Mouse (Mus musculus) limb, embryonic 13.5 days (tissue): ENCODE data around the gene Ankmy1. TPM values are rescaled to one million over a fixed set of nuclear protein-coding genes. Genes with fewer than 3 reads are reported as not detected.

ENCODE experiments used
- ATAC-seq: fragments of 200-750 bp; cut with Nextera tagmentation; 2 replicates; pipeline ENCODE4 v1.8.0; 2017; ENCODE audit warnings: low read depth, moderate number of reproducible peaks, moderate TSS enrichment; ENCODE audit not compliant: low FRiP score
- H3K27ac ChIP-seq: fragments of 300-500 bp; sonication (generic); 2 replicates; pipeline ENCODE4 v1.5.1; 2015; ENCODE audit warnings: inconsistent platforms, mild to moderate bottlenecking, moderate library complexity
- H3K27me3 ChIP-seq: fragments of 300-500 bp; sonication (generic); 2 replicates; pipeline ENCODE4 v1.6.1; 2015; ENCODE audit warnings: mild to moderate bottlenecking, inconsistent platforms
- H3K36me3 ChIP-seq: fragments of 300-500 bp; sonication (generic); 2 replicates; pipeline ENCODE4 v1.6.1; 2015; ENCODE audit warnings: inconsistent platforms, mild to moderate bottlenecking, moderate library complexity
- H3K4me1 ChIP-seq: fragments of 300-500 bp; sonication (generic); 2 replicates; pipeline ENCODE4 v1.6.1; 2015; ENCODE audit warnings: inconsistent platforms
- H3K4me2 ChIP-seq: fragments of 300-500 bp; sonication (generic); replicated peaks from 2 replicates; pipeline ENCODE4 v1.6.1; 2015; ENCODE audit warnings: inconsistent platforms, mild to moderate bottlenecking, moderate library complexity
- H3K4me3 ChIP-seq: fragments of 300-500 bp; sonication (generic); 2 replicates; pipeline ENCODE4 v1.5.1; 2015; ENCODE audit warnings: moderate library complexity, mild to moderate bottlenecking, inconsistent platforms
- H3K9ac ChIP-seq: fragments of 300-500 bp; sonication (generic); 2 replicates; pipeline ENCODE4 v1.6.1; 2015; ENCODE audit warnings: mild to moderate bottlenecking, inconsistent platforms
- H3K9me3 ChIP-seq: fragments of 300-500 bp; sonication (generic); 2 replicates; pipeline ENCODE4 v1.6.1; 2016; ENCODE audit warnings: inconsistent platforms
- WGBS: fragments of 180-500 bp; shearing (Covaris S2); methylation state at CpG from one replicate; pipeline ENCODE4 v1.1.7; 2015; 5-methylcytosine and 5-hydroxymethylcytosine counted together
- polyA plus RNA-seq: library from polyadenylated mRNA; unstranded; fragments of >200 nt; fragmentation: Nextera tagmentation; extraction: Ambion mirVana; gene quantifications from 2 replicates; pipeline ENCODE4 v1.2.1, GENCODE M21; 2015

Ankmy1 gene
- polyA plus RNA-seq, 1 experiment from 2014 or later, result 0.43 TPM

DNA sequence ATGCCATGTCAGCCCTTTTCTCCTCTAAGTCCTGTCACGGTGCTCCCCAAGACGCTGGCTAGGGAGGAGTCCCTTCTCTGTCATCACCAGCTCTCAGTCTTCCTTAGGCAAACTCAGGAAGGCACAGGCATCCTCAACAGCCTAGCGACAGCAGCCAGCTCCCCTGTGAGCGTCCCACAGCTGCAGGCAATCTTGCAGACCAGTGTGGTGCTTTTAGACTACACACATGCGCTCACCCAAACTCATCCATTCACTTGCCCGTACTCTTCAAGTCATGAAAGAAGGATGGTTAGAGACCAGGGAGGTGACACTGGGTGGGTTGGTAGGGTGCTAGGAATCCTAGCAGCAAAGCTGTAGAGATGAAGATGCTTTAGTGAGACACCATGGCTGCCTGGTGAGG, 41.2 kb downstream of the Ankmy1 start:
- Histone ChIP-seq H3K36me3 (peaks cover 33% of the 10 kb centered on the region), H3K9ac (no peak overlapping the region)
- WGBS, result 76% methylated on average over 6 of the region's 6 CpGs

DNA sequence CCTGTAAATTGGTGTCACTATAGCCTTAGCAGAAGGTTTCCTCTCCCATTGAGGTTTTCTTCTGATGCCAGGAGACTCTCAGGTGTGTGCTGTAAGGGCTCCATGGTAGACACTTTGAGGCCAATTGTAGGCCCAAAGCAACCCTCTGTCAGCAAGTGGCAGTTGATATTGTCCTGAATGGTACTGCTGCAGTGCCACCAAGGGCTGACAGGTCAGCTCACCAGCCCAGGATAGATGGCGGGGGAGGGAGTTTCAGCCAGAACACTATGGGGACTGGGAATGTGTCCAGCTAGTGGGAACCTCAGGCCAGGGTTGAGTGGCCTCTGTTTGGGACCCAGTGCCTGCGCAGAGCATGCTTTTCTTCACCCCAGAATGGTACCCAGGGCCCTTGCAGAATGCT, 50.3 kb downstream of the Ankmy1 start:
- Histone ChIP-seq H3K27ac (no peak overlapping the region), H3K9me3 (no peaks in the 10 kb centered on the region), H3K36me3 (peaks cover 47% of the 10 kb centered on the region), H3K4me2 (no peak overlapping the region), H3K27me3 (no peaks in the 10 kb centered on the region), H3K4me1 (peaks cover 30% of the 10 kb centered on the region), H3K9ac (no peak overlapping the region), H3K4me3 (no peak overlapping the region)
- ATAC-seq, result no peak
- 100% methylated on average over 2 of the region's 2 CpGs for WGBS

More for the DNA sequence above, 41.2 kb downstream of the Ankmy1 start:
- no peaks in the 10 kb centered on the region for H3K27me3 ChIP-seq
- no peak overlapping the region for H3K4me2 ChIP-seq
- no peak for ATAC-seq
- no peak overlapping the region for H3K4me3 ChIP-seq
- 0 out of 2 replicates have a peak, but pooled peaks cover 3% of the 10 kb centered on the region for H3K4me1 ChIP-seq
- no peak overlapping the region for H3K27ac ChIP-seq
- no peaks in the 10 kb centered on the region for H3K9me3 ChIP-seq

DNA sequence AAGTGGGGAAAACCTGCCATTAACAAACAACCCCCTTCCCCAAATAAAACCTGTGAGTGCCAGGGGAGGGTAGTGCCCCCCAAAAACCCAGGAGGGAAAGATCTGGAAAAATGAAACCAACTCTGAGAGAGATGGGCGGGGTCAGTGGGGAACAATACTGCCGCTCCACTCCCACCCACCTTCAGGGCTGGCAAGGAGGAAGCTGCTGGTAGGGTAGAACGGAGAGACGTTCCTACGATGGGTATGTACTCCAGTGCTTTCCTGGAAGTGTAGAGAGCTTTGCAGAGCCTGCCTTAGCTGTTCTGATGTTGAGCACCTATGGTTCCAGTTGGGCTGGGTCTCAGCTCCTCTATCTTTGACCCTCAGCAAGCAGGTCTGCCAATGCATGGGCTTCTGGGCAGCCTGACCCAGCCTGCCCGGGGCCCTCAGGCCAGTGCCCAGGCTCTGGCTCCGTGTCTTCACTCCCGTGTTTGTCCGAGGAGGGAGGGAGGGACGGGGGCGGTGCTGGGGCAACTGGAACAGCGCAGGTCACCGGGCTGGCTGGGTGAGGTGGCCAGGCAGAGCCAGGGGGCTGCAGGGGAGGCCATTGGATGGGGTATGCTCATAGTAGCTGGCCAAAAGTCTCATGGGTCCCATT, 52.6 kb downstream of the Ankmy1 start:
- Histone ChIP-seq H3K9me3 (no peaks in the 10 kb centered on the region), H3K4me2 (peak overlapping the region; percentile 73), H3K4me1 (peaks cover 48% of the 10 kb centered on the region), H3K36me3 (peaks cover 23% of the 10 kb centered on the region), H3K9ac (no peak overlapping the region), H3K4me3 (no peak overlapping the region), H3K27ac (no peak overlapping the region), H3K27me3 (no peaks in the 10 kb centered on the region)
- no peak for ATAC-seq
- 58% methylated on average over 13 of the region's 13 CpGs for WGBS

DNA sequence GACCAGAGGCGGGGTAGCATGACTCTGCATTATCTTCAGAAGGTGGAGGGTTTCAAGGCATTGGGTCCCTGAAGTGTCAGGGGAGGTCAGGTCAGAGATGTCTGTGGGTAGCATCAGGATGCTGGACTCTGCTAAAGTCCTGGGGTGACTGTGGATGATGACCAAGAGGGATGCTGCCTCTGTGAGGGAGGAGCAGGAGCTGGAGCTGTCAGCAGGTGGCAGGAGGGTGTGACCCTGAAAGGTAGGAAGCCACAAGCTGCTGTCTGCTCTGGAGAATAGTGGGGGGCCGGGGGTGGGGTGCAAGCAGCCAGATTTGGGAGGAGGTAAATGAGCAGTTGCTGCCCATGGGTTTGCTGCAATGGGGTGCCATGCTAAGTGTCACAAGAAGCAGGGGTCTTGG, 53.2 kb downstream of the Ankmy1 start:
- 71% methylated on average over 2 of the region's 2 CpGs for WGBS
- H3K4me1 ChIP-seq, result peaks cover 48% of the 10 kb centered on the region
- peaks cover 21% of the 10 kb centered on the region for H3K36me3 ChIP-seq
- no peak for ATAC-seq
- H3K4me2 ChIP-seq, result peak overlapping the region; percentile 73
- H3K27ac ChIP-seq, result no peak overlapping the region
- H3K9ac ChIP-seq, result no peak overlapping the region
- no peaks in the 10 kb centered on the region for H3K9me3 ChIP-seq
- 0 out of 2 replicates have a peak overlapping the region, but pooled peaks have one; percentile 45 for H3K4me3 ChIP-seq
- H3K27me3 ChIP-seq, result no peaks in the 10 kb centered on the region

DNA sequence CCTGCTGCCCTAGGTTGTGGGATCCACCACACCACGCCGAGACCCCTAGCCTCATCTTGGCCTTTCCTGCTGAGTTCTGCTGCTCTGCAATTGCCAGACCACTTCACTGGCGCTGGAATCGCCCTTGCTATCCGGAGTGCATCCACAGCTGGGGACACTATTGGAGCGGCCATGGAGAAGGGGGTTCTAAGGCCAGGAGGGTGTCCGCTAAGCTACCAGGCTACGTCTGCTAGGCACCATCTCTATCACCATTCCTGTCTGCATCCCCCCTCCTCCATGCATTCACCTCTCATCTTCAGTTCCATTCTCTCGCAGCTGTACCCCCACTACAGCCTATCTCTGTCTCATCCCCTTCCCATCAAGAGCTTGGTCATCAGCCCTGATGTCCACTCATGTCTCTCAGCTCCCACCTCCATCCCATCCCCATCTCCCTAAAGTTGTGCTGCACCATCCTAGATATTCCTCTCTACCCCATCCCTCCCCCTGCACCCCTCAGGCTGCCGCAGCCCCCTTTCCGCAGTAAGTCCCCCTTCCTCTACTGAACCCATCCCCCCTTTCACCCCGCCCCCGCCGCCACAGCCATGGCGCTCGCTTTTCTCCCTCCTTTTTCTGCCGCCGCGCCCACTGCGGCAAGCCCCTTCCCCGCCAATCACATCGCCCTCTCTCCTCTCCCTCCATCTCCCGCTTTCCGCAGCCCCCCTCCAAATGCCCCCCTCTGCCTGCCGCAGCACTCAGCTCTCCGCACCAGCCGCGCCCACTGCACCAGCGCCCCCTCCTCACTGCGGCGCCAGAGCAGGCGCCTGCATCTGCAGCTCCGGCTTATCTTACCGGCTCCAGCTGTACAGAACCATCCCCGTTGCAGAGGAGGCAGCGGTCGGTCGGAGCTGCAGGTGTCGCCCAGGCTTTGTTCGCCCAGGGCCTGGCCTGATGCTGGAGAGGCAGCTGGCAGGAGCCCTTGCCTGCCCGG, 54.5 kb downstream of the Ankmy1 start:
- Histone ChIP-seq H3K27ac (peak overlapping the region; percentile 33; the same call in 1 of the 2 replicates), H3K4me1 (peaks cover 56% of the 10 kb centered on the region), H3K9me3 (no peaks in the 10 kb centered on the region), H3K9ac (peak overlapping the region; percentile 68), H3K27me3 (no peaks in the 10 kb centered on the region), H3K36me3 (peaks cover 18% of the 10 kb centered on the region), H3K4me2 (peak overlapping the region; percentile 73), H3K4me3 (peak overlapping the region; percentile 45)
- ATAC-seq, result peak; percentile 80
- WGBS, result 7% methylated on average over 41 of the region's 41 CpGs

DNA sequence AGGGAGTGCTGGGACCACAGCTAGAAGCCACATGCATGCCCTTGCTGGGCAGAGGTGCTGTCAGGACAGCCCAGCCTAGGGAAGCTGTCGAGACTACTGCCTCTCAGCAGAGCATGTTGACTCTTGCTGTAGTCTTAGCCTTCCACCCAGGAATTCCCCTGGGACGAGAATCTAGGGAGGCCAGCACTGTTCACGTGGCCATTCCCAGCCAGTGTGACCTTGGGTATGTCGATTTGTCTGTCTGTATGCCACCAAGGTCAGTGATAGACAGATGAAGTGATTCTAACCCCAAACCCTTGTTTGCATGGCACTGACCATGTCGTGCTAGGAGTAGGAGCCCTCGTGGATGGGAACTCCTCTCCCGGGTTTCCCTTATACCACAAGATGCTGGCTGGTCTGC, 56.8 kb downstream of the Ankmy1 start:
- WGBS, result 81% methylated on average over 7 of the region's 7 CpGs
- Histone ChIP-seq H3K4me1 (peaks cover 61% of the 10 kb centered on the region), H3K4me3 (no peak overlapping the region), H3K9me3 (no peaks in the 10 kb centered on the region), H3K9ac (no peak overlapping the region), H3K27me3 (no peaks in the 10 kb centered on the region), H3K36me3 (peaks cover 15% of the 10 kb centered on the region), H3K4me2 (no peak overlapping the region), H3K27ac (no peak overlapping the region)
- no peak for ATAC-seq

DNA sequence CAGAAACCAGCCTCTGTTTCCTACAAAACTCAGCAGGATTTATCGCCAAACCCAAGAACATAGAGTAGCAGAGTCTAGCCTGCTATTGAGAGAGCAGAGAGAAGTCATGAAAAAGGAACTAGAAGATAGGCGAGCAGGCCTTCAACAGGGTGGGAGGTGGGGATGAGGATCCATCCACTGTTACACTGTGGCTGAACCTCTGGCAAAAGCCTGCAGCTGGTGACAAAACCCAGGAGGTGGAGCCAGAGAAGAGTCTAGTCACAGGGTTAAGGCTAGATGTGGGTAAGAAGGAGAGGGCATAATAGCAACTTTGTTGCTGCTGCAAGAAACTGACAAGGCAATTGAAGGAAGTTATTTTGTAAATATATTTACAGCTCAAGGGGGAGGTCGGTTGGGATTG, 61.3 kb downstream of the Ankmy1 start:
- ATAC-seq, result no peak
- no peak overlapping the region for H3K27ac ChIP-seq
- H3K4me2 ChIP-seq, result no peak overlapping the region
- H3K9me3 ChIP-seq, result no peaks in the 10 kb centered on the region
- peaks cover 17% of the 10 kb centered on the region for H3K36me3 ChIP-seq
- WGBS, result 73% methylated on average over 3 of the region's 3 CpGs
- H3K4me3 ChIP-seq, result no peak overlapping the region
- H3K9ac ChIP-seq, result no peak overlapping the region
- H3K27me3 ChIP-seq, result no peaks in the 10 kb centered on the region
- peaks cover 33% of the 10 kb centered on the region for H3K4me1 ChIP-seq

DNA sequence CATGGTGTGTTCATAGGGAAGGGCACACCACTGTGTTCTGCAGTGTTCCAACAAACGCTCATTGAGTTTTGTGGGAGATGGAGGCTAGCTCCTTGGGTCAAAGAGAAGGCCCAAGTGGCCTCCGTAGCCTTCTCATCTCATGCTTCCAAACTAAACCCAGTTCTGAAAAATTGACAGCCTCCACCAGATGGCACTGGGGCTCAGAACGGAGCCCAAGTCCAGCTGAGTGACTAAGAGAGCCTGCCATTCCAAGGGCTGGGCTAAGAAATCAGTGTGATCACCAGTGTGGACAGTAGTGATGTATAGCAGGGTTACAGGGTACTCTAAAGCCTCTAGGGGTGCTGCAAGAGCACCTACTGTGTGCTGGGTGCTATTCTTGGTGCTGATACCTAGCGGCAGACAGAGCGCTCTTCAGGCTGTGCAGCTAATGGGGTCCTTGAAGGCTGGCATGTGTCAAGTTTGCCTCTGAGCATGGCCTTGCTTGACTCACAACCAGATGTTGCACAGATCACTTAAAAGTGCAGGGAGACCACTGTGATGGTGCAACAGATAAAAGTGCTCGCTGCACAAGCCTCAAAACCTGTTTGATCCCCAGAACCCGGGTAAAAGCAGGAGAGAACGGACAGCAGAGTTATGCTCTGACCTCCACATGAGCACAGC, 62.3 kb downstream of the Ankmy1 start:
- Histone ChIP-seq H3K9ac (no peak overlapping the region), H3K4me3 (no peak overlapping the region), H3K36me3 (peaks cover 26% of the 10 kb centered on the region), H3K27me3 (no peaks in the 10 kb centered on the region), H3K4me2 (no peak overlapping the region), H3K9me3 (no peaks in the 10 kb centered on the region), H3K4me1 (peaks cover 25% of the 10 kb centered on the region), H3K27ac (no peak overlapping the region)
- WGBS, result 84% methylated on average over 8 of the region's 8 CpGs
- ATAC-seq, result no peak

DNA sequence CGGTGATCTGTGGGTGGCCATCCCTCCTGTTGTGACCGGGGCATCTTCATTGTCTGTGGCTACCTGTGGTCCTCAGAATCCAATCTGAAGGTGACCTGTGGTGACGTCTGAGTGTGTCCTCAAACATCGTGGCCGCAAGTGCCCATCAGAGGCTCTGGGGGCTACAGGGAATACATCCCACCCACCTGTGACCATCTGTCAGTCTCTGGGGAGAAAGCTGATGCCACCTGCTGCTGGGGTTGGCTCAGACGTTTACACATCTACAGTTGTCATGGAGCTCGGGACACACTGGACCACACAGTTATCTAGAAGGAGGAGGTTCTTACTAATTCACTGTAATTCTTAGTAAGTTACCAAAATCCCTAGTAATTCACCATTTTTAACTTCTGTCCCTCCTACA, 63.5 kb downstream of the Ankmy1 start:
- H3K27me3 ChIP-seq, result no peaks in the 10 kb centered on the region
- H3K36me3 ChIP-seq, result peaks cover 29% of the 10 kb centered on the region
- H3K9me3 ChIP-seq, result no peaks in the 10 kb centered on the region
- 0 out of 2 replicates have a peak overlapping the region, but pooled peaks have one; percentile 4 for H3K9ac ChIP-seq
- no peak overlapping the region for H3K4me3 ChIP-seq
- no peak for ATAC-seq
- H3K27ac ChIP-seq, result no peak overlapping the region
- H3K4me2 ChIP-seq, result no peak overlapping the region
- peaks cover 25% of the 10 kb centered on the region for H3K4me1 ChIP-seq
- WGBS, result 79% methylated on average over 7 of the region's 7 CpGs

DNA sequence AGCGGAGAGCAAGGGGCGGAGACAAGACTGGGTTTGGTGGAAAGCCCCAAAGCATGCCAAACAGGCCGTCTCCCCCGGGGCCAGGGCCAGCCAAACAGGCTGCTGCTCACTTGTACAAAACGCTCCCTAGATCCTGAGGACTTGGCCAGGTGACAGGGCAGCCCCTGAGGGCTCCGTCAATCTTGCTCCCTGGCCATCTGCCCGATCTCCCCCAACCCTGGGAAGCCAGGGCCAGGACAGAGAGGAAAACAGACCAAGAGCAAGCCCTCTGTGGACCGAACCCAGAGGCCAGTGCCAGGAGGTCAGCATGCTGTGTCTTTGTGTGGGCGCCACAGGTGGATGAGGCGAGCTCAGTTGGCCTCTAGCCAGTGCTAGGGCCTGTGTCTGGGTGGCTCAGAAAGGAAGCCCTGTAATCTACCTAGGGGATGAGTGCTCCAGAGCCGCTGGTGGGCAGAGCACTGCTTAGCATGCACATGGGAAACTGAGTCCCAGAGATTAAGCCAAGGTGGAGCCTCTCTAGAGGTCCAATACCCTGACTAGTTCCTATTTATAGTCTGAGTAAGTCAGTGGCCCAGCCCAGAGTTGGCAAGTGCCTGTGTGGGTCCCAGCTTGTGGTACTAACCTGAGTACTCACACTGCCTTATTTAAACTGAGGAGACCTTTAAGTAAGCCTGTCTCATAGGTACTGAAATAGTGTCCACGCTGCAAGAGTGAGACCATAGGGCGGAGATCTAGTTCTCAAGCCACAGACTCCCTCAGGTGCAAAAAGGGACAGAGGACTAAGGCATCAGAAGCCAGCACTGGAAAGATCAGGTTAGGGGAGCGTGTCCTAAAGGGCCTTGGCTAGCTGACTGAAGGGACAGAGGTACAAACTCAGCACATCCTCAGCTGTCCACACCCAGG, 64.5 kb downstream of the Ankmy1 start:
- WGBS, result 71% methylated on average over 14 of the region's 14 CpGs
- H3K36me3 ChIP-seq, result peaks cover 21% of the 10 kb centered on the region
- no peaks in the 10 kb centered on the region for H3K9me3 ChIP-seq
- ATAC-seq, result no peak
- no peaks in the 10 kb centered on the region for H3K27me3 ChIP-seq
- H3K4me3 ChIP-seq, result no peak overlapping the region
- H3K9ac ChIP-seq, result no peak overlapping the region
- H3K4me1 ChIP-seq, result peaks cover 31% of the 10 kb centered on the region
- no peak overlapping the region for H3K4me2 ChIP-seq
- H3K27ac ChIP-seq, result no peak overlapping the region

DNA sequence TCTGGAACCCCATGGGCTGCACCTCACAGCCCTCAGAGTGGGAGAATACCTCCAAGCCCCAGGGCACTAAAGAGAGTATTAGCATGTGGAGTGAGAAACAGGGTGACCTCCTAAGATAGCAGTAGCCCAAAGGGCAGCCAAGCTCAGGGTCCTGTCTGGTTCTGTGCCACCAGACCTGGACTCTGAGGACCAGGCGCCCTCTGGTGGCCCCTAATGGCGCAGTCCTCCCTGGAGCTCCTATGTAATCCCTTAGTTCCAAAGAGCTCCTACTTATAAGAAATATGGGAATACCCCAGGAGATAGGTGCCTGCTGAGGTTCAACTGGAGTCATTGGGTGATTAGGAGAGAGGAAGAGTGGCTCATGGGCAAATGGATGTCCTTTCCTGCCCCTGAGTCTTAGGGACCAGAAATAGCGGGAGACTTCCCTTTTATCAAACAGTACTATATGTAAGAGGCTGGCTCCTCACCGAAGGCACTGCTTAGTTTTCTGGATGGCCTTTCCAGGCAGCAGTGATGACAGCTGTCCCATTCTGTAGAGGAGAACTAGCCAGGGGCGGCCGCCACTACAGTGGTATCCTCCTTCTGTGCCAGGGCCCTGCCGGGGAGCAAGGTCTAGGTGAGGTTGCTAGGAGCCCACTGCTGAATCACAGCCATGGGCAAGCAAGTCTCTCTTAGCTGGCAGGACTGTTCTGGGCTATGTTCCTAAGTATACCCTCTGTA, 68.6 kb downstream of the Ankmy1 start:
- Histone ChIP-seq H3K36me3 (peaks cover 21% of the 10 kb centered on the region), H3K9ac (0 out of 2 replicates have a peak overlapping the region, but pooled peaks have one; percentile 96), H3K4me3 (peak overlapping the region; percentile 91; the same call in 1 of the 2 replicates), H3K4me1 (peaks cover 34% of the 10 kb centered on the region), H3K27ac (no peak overlapping the region), H3K27me3 (no peaks in the 10 kb centered on the region), H3K9me3 (no peaks in the 10 kb centered on the region), H3K4me2 (peak overlapping the region; percentile 86)
- no peak for ATAC-seq
- WGBS, result 68% methylated on average over 7 of the region's 7 CpGs
